Mouse (Mus musculus) limb, embryonic 11.5 days (tissue): ENCODE data around the gene Gm45799. TPM values are rescaled to one million over a fixed set of nuclear protein-coding genes. Genes with fewer than 3 reads are reported as not detected.
A peak's percentile ranks its signal among the peaks of the same experiment; 100 is the strongest.

ENCODE experiments used
- ATAC-seq: fragments of 200-750 bp; cut with Nextera tagmentation; 2 replicates; pipeline ENCODE4 v1.8.0; 2017; ENCODE audit warnings: low read depth; ENCODE audit not compliant: insufficient number of reproducible peaks, low FRiP score, low TSS enrichment
- DNase-seq: peaks from one replicate; pipeline ENCODE4 v3.0.0-alpha.2; 2015; ENCODE audit warnings: low spot score
- H3K27ac ChIP-seq: fragments of 300-500 bp; sonication (generic); replicated peaks from 2 replicates; pipeline ENCODE4 v1.5.1; 2014; ENCODE audit warnings: low read depth, mild to moderate bottlenecking, low read length
- H3K27me3 ChIP-seq: fragments of 300-500 bp; sonication (generic); 2 replicates; pipeline ENCODE4 v1.6.1; 2014; ENCODE audit warnings: mild to moderate bottlenecking, low read length, mixed read lengths; ENCODE audit not compliant: control insufficient read depth, insufficient read depth
- H3K36me3 ChIP-seq: fragments of 300-500 bp; sonication (generic); 2 replicates; pipeline ENCODE4 v1.6.1; 2014; ENCODE audit warnings: mild to moderate bottlenecking, low read length, moderate library complexity, mixed read lengths; ENCODE audit not compliant: control insufficient read depth, insufficient read depth
- H3K4me1 ChIP-seq: fragments of 300-500 bp; sonication (generic); 2 replicates; pipeline ENCODE4 v1.6.1; 2014; ENCODE audit warnings: low read length, mixed read lengths; ENCODE audit not compliant: control insufficient read depth, insufficient read depth
- H3K4me2 ChIP-seq: fragments of 300-500 bp; sonication (generic); 2 replicates; pipeline ENCODE4 v1.6.1; 2014; ENCODE audit warnings: low read depth, mild to moderate bottlenecking, moderate library complexity; ENCODE audit not compliant: severe bottlenecking
- H3K4me3 ChIP-seq: fragments of 300-500 bp; sonication (generic); 2 replicates; pipeline ENCODE4 v1.5.1; 2014; ENCODE audit warnings: low read depth, low read length
- H3K9ac ChIP-seq: fragments of 300-500 bp; sonication (generic); 2 replicates; pipeline ENCODE4 v1.6.1; 2014; ENCODE audit warnings: mild to moderate bottlenecking, low read length
- H3K9me3 ChIP-seq: fragments of 300-500 bp; sonication (generic); 2 replicates; pipeline ENCODE4 v1.6.1; 2016; ENCODE audit warnings: low read length; ENCODE audit not compliant: control insufficient read depth
- WGBS: fragments of 180-500 bp; shearing (Covaris S2); extraction: QIAGEN DNeasy Blood & Tissue Kit; methylation state at CpG from one replicate; pipeline ENCODE4 v1.1.7; 2014; 5-methylcytosine and 5-hydroxymethylcytosine counted together
- polyA plus RNA-seq: library from polyadenylated mRNA; unstranded; fragments of >200 nt; fragmentation: Nextera tagmentation; extraction: Ambion mirVana; gene quantifications from 2 replicates; pipeline ENCODE4 v1.2.1, GENCODE M21; 2014

Gene Gm45799
- polyA plus RNA-seq, 1 experiment from 2014 or later, result 15.1 TPM

DNA sequence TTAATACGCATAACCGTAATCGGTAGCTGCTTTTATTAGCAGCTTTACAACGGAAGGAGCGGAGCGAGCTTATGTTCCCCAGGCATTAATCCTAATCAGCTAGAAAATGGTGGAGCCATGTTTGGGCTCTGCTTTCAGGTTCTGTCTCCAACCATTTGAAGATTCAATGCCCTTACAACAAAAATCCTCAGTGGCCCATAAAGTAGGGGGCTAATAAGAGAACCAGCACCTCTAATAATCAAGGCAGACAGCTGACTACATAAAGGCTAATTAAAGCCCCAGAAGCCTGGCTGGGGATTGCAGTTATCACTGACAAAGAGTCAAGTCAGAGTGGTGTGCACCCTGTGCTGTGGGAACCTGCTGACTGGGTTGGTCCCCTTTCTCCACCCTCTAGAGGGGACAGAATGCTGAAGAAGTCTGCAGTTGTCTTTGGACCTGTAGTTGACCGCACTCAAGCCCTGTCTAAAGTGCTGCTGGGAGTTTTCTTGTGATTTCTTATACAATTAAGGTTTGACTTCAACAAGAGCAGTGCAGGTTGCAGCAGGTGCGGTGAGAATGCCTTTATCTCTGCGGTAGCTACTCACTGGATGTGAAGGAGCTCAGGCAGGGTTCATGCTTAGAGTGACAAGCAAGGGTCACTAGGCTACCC, 6.0 kb upstream of the Gm45799 start:
- no peaks in the 10 kb centered on the region for H3K9me3 ChIP-seq
- ATAC-seq (no peak), DNase-seq (no peak)
- H3K4me3 ChIP-seq, result no peak overlapping the region
- H3K4me2 ChIP-seq, result peak overlapping the region; percentile 76
- no peak overlapping the region for H3K27ac ChIP-seq
- peaks cover 6% of the 10 kb centered on the region for H3K4me1 ChIP-seq
- 47% methylated on average over 9 of the region's 9 CpGs for WGBS
- H3K36me3 ChIP-seq, result peaks cover 4% of the 10 kb centered on the region; the same call in 1 of the 2 replicates
- no peak overlapping the region for H3K9ac ChIP-seq
- H3K27me3 ChIP-seq, result no peaks in the 10 kb centered on the region

DNA sequence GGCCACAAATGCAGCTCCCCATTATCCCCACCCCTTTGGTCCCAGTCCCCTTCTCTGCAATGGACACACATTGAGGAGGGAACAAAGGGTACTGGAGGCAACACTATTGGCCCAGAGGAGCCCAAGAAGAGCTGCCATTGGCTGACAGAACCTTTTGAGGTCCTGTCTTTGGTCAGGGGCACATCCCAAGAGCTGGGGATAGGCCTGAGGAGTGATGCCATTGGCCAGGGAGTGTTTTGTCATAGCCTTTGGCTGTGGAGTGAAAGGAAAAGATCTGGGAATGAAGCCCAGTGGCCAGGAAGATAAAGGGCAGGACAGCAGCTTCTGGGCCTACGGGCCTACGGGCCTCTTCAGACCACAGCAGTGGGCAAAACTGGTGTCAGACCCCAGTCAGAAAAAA, 4.6 kb upstream of the Gm45799 start:
- no peak for ATAC-seq
- Histone ChIP-seq H3K9ac (no peak overlapping the region), H3K27me3 (no peaks in the 10 kb centered on the region), H3K4me1 (peaks cover 8% of the 10 kb centered on the region), H3K9me3 (no peaks in the 10 kb centered on the region), H3K27ac (no peak overlapping the region), H3K4me2 (no peak overlapping the region), H3K4me3 (no peak overlapping the region), H3K36me3 (peaks cover 4% of the 10 kb centered on the region; the same call in 1 of the 2 replicates)
- 98% methylated on average over 2 of the region's 2 CpGs for WGBS
- DNase-seq, result no peak

DNA sequence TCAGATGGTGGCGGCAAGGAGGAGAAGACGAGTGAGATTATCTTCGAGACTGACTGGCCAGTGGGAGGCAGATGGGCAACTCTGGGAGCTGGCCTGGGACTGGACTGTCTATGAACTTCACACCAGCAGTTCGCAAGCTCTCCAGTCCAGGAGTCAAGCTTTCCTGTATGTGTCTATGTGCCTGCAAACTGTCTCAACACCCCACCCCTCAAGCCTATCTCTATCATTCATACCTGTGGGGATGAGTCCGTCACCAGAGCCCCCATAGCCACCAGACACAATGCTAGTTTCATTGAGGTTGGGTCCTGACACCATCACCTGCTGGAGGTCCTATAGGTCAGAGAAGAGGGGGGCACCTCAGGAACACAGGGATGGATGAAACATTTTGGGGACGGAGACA, 1.6 kb upstream of the Gm45799 start:
- Histone ChIP-seq H3K4me2 (no peak overlapping the region), H3K27me3 (no peaks in the 10 kb centered on the region), H3K4me3 (no peak overlapping the region), H3K9ac (no peak overlapping the region), H3K36me3 (peaks cover 7% of the 10 kb centered on the region), H3K4me1 (peaks cover 12% of the 10 kb centered on the region), H3K27ac (no peak overlapping the region), H3K9me3 (no peaks in the 10 kb centered on the region)
- no peak for ATAC-seq
- WGBS, result 94% methylated on average over 6 of the region's 6 CpGs
- no peak for DNase-seq

DNA sequence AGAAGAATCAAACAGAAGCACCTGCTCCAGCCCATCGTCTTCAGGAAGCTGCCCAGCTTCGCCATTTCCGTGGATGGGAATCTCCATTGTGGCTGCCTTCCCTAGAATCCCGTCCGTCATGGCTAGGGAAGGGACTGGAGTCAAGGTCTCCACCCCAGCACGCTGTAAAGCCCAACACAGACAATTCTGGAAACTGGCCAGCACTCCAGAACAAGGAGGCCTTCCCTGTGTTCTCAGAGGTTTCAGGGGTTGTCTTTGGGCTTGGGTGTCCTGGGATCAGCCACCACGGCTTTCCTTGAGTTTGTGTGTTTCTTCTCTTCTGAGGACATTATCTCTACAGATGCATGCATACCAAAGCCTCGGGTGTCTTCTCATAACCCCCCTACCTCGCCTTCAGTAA, 1.0 kb upstream of the Gm45799 start:
- ATAC-seq, result no peak
- 82% methylated on average over 9 of the region's 9 CpGs for WGBS
- H3K27ac ChIP-seq, result no peak overlapping the region

DNA sequence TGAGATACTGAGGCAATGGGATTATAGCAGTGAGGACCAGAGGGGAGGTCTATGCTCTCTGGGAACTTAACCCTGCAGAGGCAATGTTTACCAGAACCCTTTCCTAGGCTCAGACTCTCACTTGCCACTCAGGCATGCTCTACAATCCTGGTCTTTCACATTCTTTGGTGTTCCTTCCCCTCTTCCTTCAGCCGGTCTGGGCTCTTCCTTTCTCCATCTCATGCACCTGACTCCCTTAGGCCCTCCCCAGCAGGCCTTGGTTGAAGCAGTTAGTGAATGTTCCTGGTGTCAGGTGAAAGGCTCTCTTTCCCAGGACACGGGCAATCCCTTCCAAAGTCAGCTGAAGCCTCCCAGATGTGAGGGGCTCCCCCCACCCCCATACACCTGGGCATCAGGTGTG, 596 bp upstream of the Gm45799 start, which contains the start of gene Timm10b:
Gene Timm10b, plus strand, starts transcription at position 301 of the 400 bp plus-strand sequence.
- Histone ChIP-seq H3K4me2 (peak within 1 kb of the TSS; percentile 88), H3K4me3 (peak within 1 kb of the TSS; percentile 76), H3K27ac (peak within 1 kb of the TSS; percentile 59), H3K27me3 (no peaks in the 10 kb centered on the region), H3K9me3 (no peaks in the 10 kb centered on the region), H3K36me3 (peaks cover 7% of the 10 kb centered on the region), H3K9ac (peak within 1 kb of the TSS; percentile 73), H3K4me1 (peaks cover 8% of the 10 kb centered on the region)
- 7% methylated on average over 2 of the region's 2 CpGs for WGBS
- DNase-seq (no peak), ATAC-seq (no peak; the same call in 1 of the 2 replicates)

More for the DNA sequence above, 1.0 kb upstream of the Gm45799 start:
- H3K4me3 ChIP-seq, result peak overlapping the region; percentile 76
- DNase-seq, result no peak
- peak overlapping the region; percentile 88 for H3K4me2 ChIP-seq
- peaks cover 7% of the 10 kb centered on the region for H3K36me3 ChIP-seq
- peaks cover 10% of the 10 kb centered on the region for H3K4me1 ChIP-seq
- H3K9ac ChIP-seq, result peak overlapping the region; percentile 73
- H3K27me3 ChIP-seq, result no peaks in the 10 kb centered on the region
- H3K9me3 ChIP-seq, result no peaks in the 10 kb centered on the region

DNA sequence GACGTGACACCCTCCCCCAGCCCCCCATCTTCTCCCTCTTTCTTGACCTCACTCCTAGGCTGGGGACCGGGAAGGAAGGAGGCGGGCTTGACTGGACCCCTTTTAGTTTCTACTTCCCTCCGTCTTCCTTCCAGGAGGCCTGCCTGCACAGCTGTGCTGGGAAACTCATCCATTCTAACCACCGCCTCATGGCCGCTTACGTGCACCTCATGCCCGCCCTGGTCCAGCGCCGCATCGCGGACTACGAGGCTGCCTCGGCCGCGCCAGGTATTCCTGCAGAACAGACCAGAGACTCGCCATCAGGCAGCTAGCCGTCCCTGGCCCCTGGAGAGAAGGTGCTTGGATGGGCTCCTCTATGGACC, 523 bp downstream of the Gm45799 start:
- no peaks in the 10 kb centered on the region for H3K9me3 ChIP-seq
- no peaks in the 10 kb centered on the region for H3K27me3 ChIP-seq
- peak overlapping the region; percentile 76 for H3K4me3 ChIP-seq
- peak overlapping the region; percentile 88 for H3K4me2 ChIP-seq
- H3K4me1 ChIP-seq, result peaks cover 8% of the 10 kb centered on the region
- peak; percentile 20 for ATAC-seq
- 0% methylated on average over 16 of the region's 18 CpGs for WGBS
- H3K27ac ChIP-seq, result peak overlapping the region; percentile 59
- DNase-seq, result no peak
- peak overlapping the region; percentile 71 for H3K9ac ChIP-seq
- peaks cover 7% of the 10 kb centered on the region for H3K36me3 ChIP-seq

DNA sequence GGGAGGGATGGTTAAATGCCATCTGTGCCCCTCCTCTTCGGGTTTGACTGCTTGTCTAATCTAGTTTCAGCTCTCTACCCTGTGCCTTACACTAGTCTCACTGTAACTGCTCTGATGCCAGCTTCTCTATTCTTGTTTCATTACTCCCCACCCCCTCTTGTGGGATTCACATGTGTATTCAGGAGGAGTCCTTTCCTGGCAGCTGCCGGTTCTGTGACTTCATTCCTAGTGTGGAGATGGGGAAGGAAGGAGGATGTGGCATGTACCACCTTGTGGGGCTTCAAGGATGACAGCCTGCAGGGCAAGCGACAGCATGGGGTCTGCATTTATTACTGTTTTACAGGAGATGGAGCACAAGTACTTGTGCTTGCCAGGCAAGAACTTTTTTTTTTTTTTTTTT, 1.6 kb downstream of the Gm45799 start:
- DNase-seq, result peak; percentile 19
- H3K9ac ChIP-seq, result no peak overlapping the region
- H3K27me3 ChIP-seq, result no peaks in the 10 kb centered on the region
- ATAC-seq, result no peak
- no peak overlapping the region for H3K27ac ChIP-seq
- peaks cover 8% of the 10 kb centered on the region for H3K4me1 ChIP-seq
- 75% methylated on average over 3 of the region's 3 CpGs for WGBS
- H3K9me3 ChIP-seq, result no peaks in the 10 kb centered on the region
- no peak overlapping the region for H3K4me3 ChIP-seq
- no peak overlapping the region for H3K4me2 ChIP-seq
- peaks cover 5% of the 10 kb centered on the region for H3K36me3 ChIP-seq

DNA sequence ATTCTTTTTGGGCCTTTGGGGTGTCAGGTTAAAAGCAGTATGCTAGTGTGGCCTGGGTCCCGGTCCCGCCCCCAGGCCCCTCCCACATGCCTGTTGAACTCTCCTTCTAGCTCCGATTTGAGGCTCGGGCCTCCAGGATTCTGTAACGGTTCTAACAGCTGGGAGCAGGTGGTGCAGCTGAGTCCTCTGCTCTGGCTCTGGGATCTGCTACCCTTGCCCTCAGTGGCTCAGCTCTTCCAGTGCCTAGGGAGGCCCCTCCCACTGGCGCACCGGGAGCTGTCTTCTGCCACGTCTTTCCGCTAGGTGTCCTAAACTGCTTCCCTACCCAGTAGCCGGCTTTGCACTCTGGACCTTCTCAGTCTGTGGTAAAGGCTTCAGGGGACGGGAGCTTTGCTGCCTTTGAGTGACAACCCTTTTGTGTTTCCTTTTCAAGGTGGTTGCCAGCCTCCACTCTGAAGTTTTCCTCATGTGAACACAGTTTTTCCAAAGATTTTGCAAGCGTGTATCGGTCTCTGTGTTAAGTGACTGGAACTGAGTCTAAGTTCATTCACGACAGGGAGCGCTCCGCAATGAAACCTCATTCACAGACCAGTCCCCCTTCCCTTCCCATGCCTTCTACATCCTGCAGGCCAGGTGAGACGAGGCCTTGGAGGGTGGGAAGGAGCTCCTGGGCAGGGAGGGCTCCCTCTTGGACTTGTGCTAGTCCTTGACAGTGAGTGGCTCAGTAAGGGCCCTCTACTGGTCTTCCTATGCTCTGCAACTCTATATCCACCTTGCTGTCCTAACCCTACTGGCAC, 10.5 kb downstream of the Gm45799 start, which contains the start of gene Dnhd1:
Gene Dnhd1, plus strand, starts transcription at position 189 of the 797 bp plus-strand sequence.
- peak within 1 kb of the TSS; percentile 30 for H3K4me2 ChIP-seq
- H3K4me3 ChIP-seq, result peak within 1 kb of the TSS; percentile 26
- H3K4me1 ChIP-seq, result no peaks in the 10 kb centered on the region
- H3K27ac ChIP-seq, result 0 out of 2 replicates have a peak within 1 kb of the TSS, but pooled peaks have one; percentile 30
- peak within 1 kb of the TSS; percentile 34 for H3K9ac ChIP-seq
- ATAC-seq, result peak; percentile 92
- no peaks in the 10 kb centered on the region for H3K9me3 ChIP-seq
- WGBS, result 4% methylated on average over 17 of the region's 17 CpGs
- no peaks in the 10 kb centered on the region for H3K27me3 ChIP-seq
- DNase-seq, result peak; percentile 79
- no peaks in the 10 kb centered on the region for H3K36me3 ChIP-seq
